Mouse (Mus musculus) kidney, embryonic 15.5 days (tissue): ENCODE data around the gene Fbxo8. TPM values are rescaled to one million over a fixed set of nuclear protein-coding genes. Genes with fewer than 3 reads are reported as not detected.
A peak's percentile ranks its signal among the peaks of the same experiment; 100 is the strongest.

Experiments
- ATAC-seq: fragments of 200-750 bp; cut with Nextera tagmentation; replicated peaks from 2 replicates; pipeline ENCODE4 v1.8.0; 2017; ENCODE audit warnings: moderate TSS enrichment; ENCODE audit not compliant: low FRiP score
- H3K27ac ChIP-seq: fragments of 300-500 bp; sonication (generic); 2 replicates; pipeline ENCODE4 v1.5.1; 2015; ENCODE audit warnings: mild to moderate bottlenecking, inconsistent platforms
- H3K27me3 ChIP-seq: fragments of 300-500 bp; sonication (generic); 2 replicates; pipeline ENCODE4 v1.6.1; 2015; ENCODE audit warnings: inconsistent platforms
- H3K36me3 ChIP-seq: fragments of 300-500 bp; sonication (generic); 2 replicates; pipeline ENCODE4 v1.6.1; 2015; ENCODE audit warnings: inconsistent platforms
- H3K4me1 ChIP-seq: fragments of 300-500 bp; sonication (generic); 2 replicates; pipeline ENCODE4 v1.6.1; 2015; ENCODE audit warnings: inconsistent platforms
- H3K4me2 ChIP-seq: fragments of 300-500 bp; sonication (generic); 2 replicates; pipeline ENCODE4 v1.6.1; 2015; ENCODE audit warnings: moderate library complexity, mild to moderate bottlenecking, inconsistent platforms
- H3K4me3 ChIP-seq: fragments of 300-500 bp; sonication (generic); replicated peaks from 2 replicates; pipeline ENCODE4 v1.5.1; 2015; ENCODE audit warnings: mild to moderate bottlenecking, inconsistent platforms
- H3K9ac ChIP-seq: fragments of 300-500 bp; sonication (generic); 2 replicates; pipeline ENCODE4 v1.6.1; 2015; ENCODE audit warnings: mild to moderate bottlenecking, inconsistent platforms
- H3K9me3 ChIP-seq: fragments of 300-500 bp; sonication (generic); replicated peaks from 2 replicates; pipeline ENCODE4 v1.6.1; 2016; ENCODE audit warnings: inconsistent platforms
- WGBS: fragments of 180-500 bp; shearing (Covaris S2); methylation state at CpG from one replicate; pipeline ENCODE4 v1.1.7; 2015; ENCODE audit warnings: mixed read lengths; 5-methylcytosine and 5-hydroxymethylcytosine counted together
- microRNA-seq: library from miRNA; unstranded; fragments of <30 nt; microRNA quantifications from one replicate; pipeline ENCODE4, GENCODE M21; 2016
- polyA plus RNA-seq: library from polyadenylated mRNA; unstranded; fragments of >200 nt; fragmentation: Nextera tagmentation; extraction: Ambion mirVana; gene quantifications from 2 replicates; pipeline ENCODE4 v1.2.1, GENCODE M21; 2015

Gene Fbxo8
- polyA plus RNA-seq, 1 experiment from 2014 or later, result 45.8 TPM

DNA sequence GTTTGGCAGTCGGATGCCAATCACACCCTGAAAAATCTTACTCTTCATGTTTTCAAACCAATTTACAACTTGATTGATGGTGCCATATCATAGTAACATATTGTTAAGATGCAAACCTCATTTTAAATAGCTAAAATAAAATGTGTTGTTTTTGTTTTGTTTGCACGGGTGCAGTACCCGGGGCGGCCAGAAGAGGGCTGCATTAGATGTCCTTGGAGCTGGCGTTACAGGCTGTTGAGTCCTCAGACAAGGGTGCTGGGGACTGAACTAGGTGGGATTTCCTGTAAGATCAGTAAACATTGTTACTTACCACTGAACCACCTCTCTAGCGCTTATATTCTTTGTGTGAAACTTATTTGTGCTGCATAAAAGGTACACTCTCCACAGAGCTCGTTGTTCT lies 65.4 kb downstream of the Fbxo8 start:
- H3K9me3 ChIP-seq, result no peaks in the 10 kb centered on the region
- no peaks in the 10 kb centered on the region for H3K4me1 ChIP-seq
- H3K4me3 ChIP-seq, result no peak overlapping the region
- 37% methylated on average over 7 of the region's 7 CpGs for WGBS
- H3K27ac ChIP-seq, result no peak overlapping the region
- ATAC-seq, result no peak
- no peak overlapping the region for H3K9ac ChIP-seq
- H3K4me2 ChIP-seq, result no peak overlapping the region
- peaks cover 38% of the 10 kb centered on the region for H3K27me3 ChIP-seq
- no peaks in the 10 kb centered on the region for H3K36me3 ChIP-seq

DNA sequence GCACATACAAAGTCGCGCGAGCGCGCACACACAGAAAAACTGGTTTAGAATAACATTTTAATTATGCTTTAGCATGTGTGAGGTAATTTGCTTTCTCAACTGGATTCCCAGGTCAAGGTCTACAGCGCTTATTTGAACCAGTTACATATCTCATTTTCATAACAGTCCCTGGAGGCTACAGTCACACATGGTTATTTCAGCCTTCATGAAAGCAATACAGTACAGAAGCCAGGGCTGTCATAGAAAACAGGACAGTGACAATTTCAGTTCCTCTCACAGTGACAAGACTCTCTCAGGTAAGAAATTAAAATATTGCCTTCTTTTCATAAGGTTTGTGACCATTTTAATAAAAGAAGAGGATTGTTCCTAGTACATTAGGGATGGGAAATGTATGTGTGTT lies 66.4 kb downstream of the Fbxo8 start:
- no peak overlapping the region for H3K4me3 ChIP-seq
- WGBS, result 92% methylated on average over 6 of the region's 6 CpGs
- no peaks in the 10 kb centered on the region for H3K4me1 ChIP-seq
- no peak overlapping the region for H3K27ac ChIP-seq
- no peaks in the 10 kb centered on the region for H3K9me3 ChIP-seq
- no peak overlapping the region for H3K9ac ChIP-seq
- H3K27me3 ChIP-seq, result peaks cover 43% of the 10 kb centered on the region
- no peak overlapping the region for H3K4me2 ChIP-seq
- ATAC-seq, result no peak
- no peaks in the 10 kb centered on the region for H3K36me3 ChIP-seq

DNA sequence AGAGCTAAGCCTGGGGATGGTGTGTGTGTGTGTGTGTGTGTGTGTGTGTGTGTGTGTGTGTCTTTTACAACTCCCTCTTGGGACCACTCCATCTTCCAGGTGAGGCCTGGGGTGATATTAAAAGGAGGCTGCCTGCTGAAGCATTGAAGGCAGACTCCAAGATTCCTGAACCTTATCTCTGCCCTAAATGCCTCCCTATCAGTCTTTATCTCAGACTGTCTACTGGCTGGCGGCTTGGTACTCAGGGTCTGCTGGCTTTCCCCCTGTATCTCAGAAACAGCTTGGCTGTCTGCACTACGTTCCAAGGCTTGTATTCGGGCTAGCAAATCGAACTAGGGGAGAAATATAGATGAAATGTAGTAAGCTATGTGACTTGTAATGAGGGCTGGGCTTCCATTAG lies 68.2 kb downstream of the Fbxo8 start:
- Histone ChIP-seq H3K27me3 (peaks cover 60% of the 10 kb centered on the region), H3K9ac (no peak overlapping the region), H3K36me3 (no peaks in the 10 kb centered on the region), H3K27ac (no peak overlapping the region), H3K4me2 (no peak overlapping the region), H3K9me3 (no peaks in the 10 kb centered on the region), H3K4me1 (peaks cover 12% of the 10 kb centered on the region), H3K4me3 (no peak overlapping the region)
- WGBS, result 36% methylated on average over 4 of the region's 4 CpGs
- ATAC-seq, result no peak

DNA sequence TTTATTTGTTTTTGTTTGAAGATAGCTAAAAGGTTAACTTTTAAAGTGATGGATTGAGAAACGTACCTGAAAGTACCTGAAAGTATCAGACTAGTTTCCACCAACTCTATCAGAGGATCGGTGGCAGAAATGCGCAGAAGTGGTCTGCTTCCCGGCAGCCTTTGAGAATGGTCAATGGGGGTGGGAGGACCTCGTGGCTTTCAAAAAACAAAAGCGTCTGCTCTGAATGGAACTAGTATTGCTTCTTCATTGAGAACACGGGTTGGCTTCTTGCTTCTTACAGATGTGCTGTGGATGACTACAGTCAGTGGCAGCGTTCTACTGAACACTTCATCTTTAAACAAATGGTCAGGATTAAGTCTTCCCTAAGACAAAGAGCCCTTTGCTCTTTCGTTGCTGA lies 68.7 kb downstream of the Fbxo8 start:
- Histone ChIP-seq H3K9me3 (no peaks in the 10 kb centered on the region), H3K4me2 (no peak overlapping the region), H3K4me1 (peaks cover 12% of the 10 kb centered on the region), H3K27me3 (peaks cover 66% of the 10 kb centered on the region), H3K36me3 (no peaks in the 10 kb centered on the region), H3K4me3 (no peak overlapping the region), H3K9ac (no peak overlapping the region), H3K27ac (no peak overlapping the region)
- ATAC-seq, result no peak
- 18% methylated on average over 9 of the region's 9 CpGs for WGBS

DNA sequence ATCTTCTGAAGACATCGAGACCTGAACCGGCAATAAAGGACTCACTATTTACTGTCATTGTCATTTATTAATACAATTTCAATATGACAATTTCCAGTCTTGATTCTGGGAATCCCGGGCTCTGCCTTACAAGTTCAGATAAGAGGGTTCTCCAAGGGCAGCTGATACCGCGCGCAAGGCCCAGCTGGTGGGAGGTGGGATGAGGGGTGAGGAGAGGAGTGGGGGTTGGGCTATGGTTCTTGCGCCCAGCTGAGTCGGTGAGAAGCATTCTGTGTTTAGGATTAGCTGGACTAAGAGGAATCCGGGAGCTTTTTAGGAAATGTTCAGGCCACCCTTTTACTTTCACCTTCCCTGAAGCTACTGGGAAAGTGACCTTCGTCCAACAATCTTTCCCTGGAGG lies 69.8 kb downstream of the Fbxo8 start:
- no peak for ATAC-seq
- H3K4me1 ChIP-seq, result peaks cover 12% of the 10 kb centered on the region
- H3K9ac ChIP-seq, result no peak overlapping the region
- H3K27ac ChIP-seq, result no peak overlapping the region
- H3K4me3 ChIP-seq, result no peak overlapping the region
- peaks cover 73% of the 10 kb centered on the region for H3K27me3 ChIP-seq
- WGBS, result 13% methylated on average over 10 of the region's 10 CpGs
- no peaks in the 10 kb centered on the region for H3K36me3 ChIP-seq
- H3K4me2 ChIP-seq, result no peak overlapping the region
- H3K9me3 ChIP-seq, result no peaks in the 10 kb centered on the region

DNA sequence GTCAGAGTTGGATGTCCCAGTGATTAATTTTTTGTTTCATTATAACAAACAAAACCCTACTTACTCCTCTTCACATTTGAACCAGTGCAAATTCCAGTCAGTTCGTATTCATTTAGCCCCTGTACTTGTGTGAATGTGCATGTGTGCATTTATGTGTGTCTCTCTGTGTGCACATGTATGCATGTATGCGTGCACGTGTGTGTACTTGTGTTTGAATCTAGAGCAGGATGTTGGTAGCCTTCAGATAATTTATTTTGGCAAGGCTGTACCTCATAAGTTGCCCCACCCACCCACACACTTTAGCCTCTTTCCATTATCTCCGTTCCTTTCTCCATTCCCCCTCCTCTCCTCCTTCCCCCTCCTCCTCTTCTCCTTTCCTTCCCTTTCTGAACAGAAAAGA lies 70.2 kb downstream of the Fbxo8 start:
- WGBS, result 32% methylated on average over 4 of the region's 4 CpGs
- H3K27me3 ChIP-seq, result peaks cover 73% of the 10 kb centered on the region
- H3K4me1 ChIP-seq, result peaks cover 14% of the 10 kb centered on the region
- H3K9me3 ChIP-seq, result no peaks in the 10 kb centered on the region
- H3K27ac ChIP-seq, result no peak overlapping the region
- no peak overlapping the region for H3K4me3 ChIP-seq
- no peak overlapping the region for H3K9ac ChIP-seq
- no peaks in the 10 kb centered on the region for H3K36me3 ChIP-seq
- H3K4me2 ChIP-seq, result no peak overlapping the region
- no peak for ATAC-seq

DNA sequence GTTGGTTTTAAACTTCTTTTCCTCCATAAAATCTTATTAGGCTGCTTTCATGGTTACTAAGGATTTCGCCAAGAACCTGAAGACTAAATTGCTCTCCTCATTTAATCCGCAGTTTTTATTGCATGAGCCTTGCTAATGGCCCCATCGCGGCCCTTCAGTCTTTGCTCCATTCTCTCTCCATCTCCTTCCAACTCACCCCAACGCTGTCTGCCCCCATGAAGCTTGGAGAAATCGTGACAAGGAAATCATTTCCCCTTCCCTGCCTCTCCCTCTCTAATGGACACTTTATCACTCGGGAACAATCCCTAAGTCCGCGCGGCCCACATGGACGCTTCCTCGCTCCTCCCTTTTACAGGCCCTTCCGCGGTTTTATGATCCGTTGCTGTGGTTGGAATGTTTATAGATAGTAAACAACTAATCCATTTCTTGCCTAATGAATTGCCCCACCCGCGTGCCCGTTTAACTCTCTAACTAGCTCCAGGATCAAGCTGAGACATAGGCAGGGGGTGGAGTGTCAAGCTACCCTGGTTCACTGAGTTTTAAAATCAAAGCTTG lies 71.7 kb downstream of the Fbxo8 start:
- Histone ChIP-seq H3K4me1 (peaks cover 15% of the 10 kb centered on the region), H3K4me3 (peak overlapping the region; percentile 29), H3K9ac (no peak overlapping the region), H3K27ac (no peak overlapping the region), H3K27me3 (peaks cover 67% of the 10 kb centered on the region), H3K9me3 (no peaks in the 10 kb centered on the region), H3K4me2 (peak overlapping the region; percentile 53), H3K36me3 (no peaks in the 10 kb centered on the region)
- WGBS, result 1% methylated on average over 18 of the region's 18 CpGs
- 0 out of 2 replicates have a peak, but pooled peaks have one; percentile 26 for ATAC-seq

DNA sequence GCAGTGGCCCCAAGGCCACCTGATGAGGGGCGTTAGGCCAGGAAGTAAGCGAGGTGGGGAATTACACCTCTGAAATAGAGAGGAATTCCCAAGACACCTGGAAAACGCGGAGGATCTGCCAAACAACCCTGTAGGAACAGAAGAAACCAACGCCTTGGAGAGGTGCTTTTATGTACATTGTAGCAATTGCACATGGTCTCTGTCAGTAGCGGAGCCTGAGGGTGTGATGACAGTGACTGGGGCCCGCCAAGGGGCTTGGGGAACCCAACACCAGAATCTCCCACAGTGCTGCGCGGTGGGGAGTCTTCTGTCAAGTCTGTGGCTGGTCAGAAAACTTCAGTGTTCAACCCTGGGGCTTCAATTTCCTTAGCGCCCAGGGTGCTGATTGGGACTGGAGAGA lies 72.5 kb downstream of the Fbxo8 start:
- peak; percentile 59; the same call in 1 of the 2 replicates for ATAC-seq

DNA sequence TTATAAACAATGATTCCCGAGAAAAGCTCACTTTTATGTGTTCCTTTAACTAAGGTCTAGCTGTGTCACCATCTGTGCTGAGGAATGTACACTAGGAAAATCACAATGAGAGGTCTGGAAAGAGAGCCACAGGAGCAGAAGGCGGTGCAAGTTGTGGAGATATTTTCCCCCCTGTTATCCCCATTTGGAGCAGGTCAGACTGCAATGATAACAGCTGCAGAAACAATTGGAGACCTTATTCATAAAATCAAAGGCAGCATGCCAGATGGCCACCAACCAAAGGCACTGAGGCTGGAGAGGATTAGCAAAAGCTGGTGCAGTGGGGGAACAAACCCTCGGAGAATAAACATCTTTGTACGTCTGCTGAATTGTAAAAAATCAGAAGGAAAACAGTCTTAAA lies 78.3 kb downstream of the Fbxo8 start:
- Histone ChIP-seq H3K36me3 (no peaks in the 10 kb centered on the region), H3K27me3 (peaks cover 12% of the 10 kb centered on the region), H3K4me3 (no peak overlapping the region), H3K9me3 (no peaks in the 10 kb centered on the region), H3K9ac (no peak overlapping the region), H3K27ac (no peak overlapping the region), H3K4me2 (no peak overlapping the region), H3K4me1 (0 out of 2 replicates have a peak, but pooled peaks cover 3% of the 10 kb centered on the region)
- ATAC-seq, result no peak
- 59% methylated on average over 4 of the region's 4 CpGs for WGBS

More for the DNA sequence above, 72.5 kb downstream of the Fbxo8 start:
- Histone ChIP-seq H3K9me3 (no peaks in the 10 kb centered on the region), H3K27me3 (peaks cover 62% of the 10 kb centered on the region), H3K4me3 (peak overlapping the region; percentile 29; the same call in 1 of the 2 replicates), H3K9ac (no peak overlapping the region), H3K4me2 (peak overlapping the region; percentile 53), H3K27ac (no peak overlapping the region), H3K4me1 (peaks cover 15% of the 10 kb centered on the region), H3K36me3 (no peaks in the 10 kb centered on the region)
- WGBS, result 6% methylated on average over 10 of the region's 10 CpGs

DNA sequence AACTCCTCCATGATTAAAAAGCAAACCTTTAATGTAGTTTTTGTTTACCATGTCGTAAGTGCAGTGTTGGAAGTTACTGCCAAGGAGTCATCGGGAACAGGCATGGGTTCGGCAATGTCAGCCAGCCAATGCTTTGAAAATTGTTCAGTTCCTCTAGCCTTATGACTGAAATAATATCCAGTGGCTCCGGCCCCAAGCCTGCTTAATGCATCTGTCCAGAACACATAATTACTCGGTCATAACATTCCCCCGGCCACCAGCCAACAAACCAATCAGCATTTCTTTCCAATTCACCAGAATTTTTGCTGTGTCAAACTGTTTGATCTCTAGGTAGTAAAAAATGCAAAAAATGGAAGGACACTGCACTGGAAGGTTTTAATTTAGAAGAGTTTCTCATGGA lies 88.4 kb downstream of the Fbxo8 start:
- Histone ChIP-seq H3K9ac (no peak overlapping the region), H3K4me3 (no peak overlapping the region), H3K36me3 (no peaks in the 10 kb centered on the region), H3K4me2 (0 out of 2 replicates have a peak overlapping the region, but pooled peaks have one; percentile 1), H3K4me1 (no peaks in the 10 kb centered on the region), H3K27me3 (no peaks in the 10 kb centered on the region), H3K27ac (no peak overlapping the region), H3K9me3 (no peaks in the 10 kb centered on the region)
- ATAC-seq, result no peak
- WGBS, result 58% methylated on average over 6 of the region's 6 CpGs

Small RNAs within 50 kb of the gene (microRNA-seq; reads per million reads assigned to microRNA genes)
- gene Gm25992, result not detected

Other genes starting within 250 kb of the Fbxo8 start
- gene Cep44, start within 50 bp of the Fbxo8 start, polyA plus RNA-seq, result 40.1 and 40.8 TPM in 2 replicates